Mouse (Mus musculus): ENCODE data around the gene Hcls1.
A peak's percentile ranks its signal among the peaks of the same experiment; 100 is the strongest.

Gene Hcls1

GRCm38 (mm10) chr16:36934841-36935620, at the start of gene Hcls1:
Gene Hcls1, plus strand, starts transcription at chr16:36934983.
- no peak for DNase-seq (ENCODE audit: low spot score in 2 of 2)

GRCm38 (mm10) chr16:36885912-36886311, 48.9 kb upstream of the Hcls1 start:
- DNase-seq (ENCODE audit: low spot score in 2 of 2): no peak

GRCm38 (mm10) chr16:36887546-36887945, 47.2 kb upstream of the Hcls1 start:
- no peak for DNase-seq (ENCODE audit: low spot score in 2 of 2)

- DNase-seq (ENCODE audit: low spot score in 2 of 2): no peak
These were observed 44.2 kb upstream of the Hcls1 start for GRCm38 (mm10) chr16:36890559-36890958.

GRCm38 (mm10) chr16:36891415-36891814, 43.4 kb upstream of the Hcls1 start:
- no peak for DNase-seq (ENCODE audit: low spot score in 2 of 2)

- DNase-seq (ENCODE audit: low spot score in 2 of 2): no peak
These were observed 41.5 kb upstream of the Hcls1 start for GRCm38 (mm10) chr16:36893317-36893716.

GRCm38 (mm10) chr16:36896712-36897111, 38.1 kb upstream of the Hcls1 start:
- DNase-seq (ENCODE audit: low spot score in 2 of 2): no peak

GRCm38 (mm10) chr16:36903156-36903555, 31.6 kb upstream of the Hcls1 start:
- no peak for DNase-seq (ENCODE audit: low spot score in 2 of 2)

- no peak for DNase-seq (ENCODE audit: low spot score in 2 of 2)
These were observed 22.9 kb upstream of the Hcls1 start for GRCm38 (mm10) chr16:36911909-36912308.

- DNase-seq (ENCODE audit: low spot score in 2 of 2): no peak
These were observed 22.5 kb upstream of the Hcls1 start for GRCm38 (mm10) chr16:36912311-36912710.

- DNase-seq (ENCODE audit: low spot score in 2 of 2): no peak
These were observed 20.6 kb upstream of the Hcls1 start for GRCm38 (mm10) chr16:36914195-36914594.

- peak in 1 of 2 experiments; percentile 13 for DNase-seq (ENCODE audit: low spot score in 2 of 2)
These were observed 16.3 kb upstream of the Hcls1 start for GRCm38 (mm10) chr16:36918505-36918904.

GRCm38 (mm10) chr16:36920410-36920809, 14.4 kb upstream of the Hcls1 start:
- no peak for DNase-seq (ENCODE audit: low spot score in 2 of 2)

GRCm38 (mm10) chr16:36921067-36921613, 13.6 kb upstream of the Hcls1 start:
- DNase-seq (ENCODE audit: low spot score in 2 of 2): no peak

- DNase-seq (ENCODE audit: low spot score in 2 of 2): no peak
These were observed 12.8 kb upstream of the Hcls1 start for GRCm38 (mm10) chr16:36921980-36922379.

- no peak for DNase-seq (ENCODE audit: low spot score in 2 of 2)
These were observed 10.5 kb upstream of the Hcls1 start for GRCm38 (mm10) chr16:36924312-36924711.

GRCm38 (mm10) chr16:36925351-36925750, 9.4 kb upstream of the Hcls1 start:
- no peak for DNase-seq (ENCODE audit: low spot score in 2 of 2)

- peak in 1 of 2 experiments; percentile 40 for DNase-seq (ENCODE audit: low spot score in 2 of 2)
These were observed 9.0 kb upstream of the Hcls1 start for GRCm38 (mm10) chr16:36925797-36926196.

GRCm38 (mm10) chr16:36926514-36927447, 8.0 kb upstream of the Hcls1 start:
- DNase-seq (ENCODE audit: low spot score in 2 of 2): no peak

- no peak for DNase-seq (ENCODE audit: low spot score in 2 of 2)
These were observed 7.2 kb upstream of the Hcls1 start for GRCm38 (mm10) chr16:36927495-36928105.

GRCm38 (mm10) chr16:36928106-36928500, 6.7 kb upstream of the Hcls1 start:
- no peak for DNase-seq (ENCODE audit: low spot score in 2 of 2)

GRCm38 (mm10) chr16:36929216-36929615, 5.6 kb upstream of the Hcls1 start:
- DNase-seq (ENCODE audit: low spot score in 2 of 2): no peak

Data from right cerebral cortex, adult 2 months (tissue).